Mouse (Mus musculus) kidney, adult 2 months (tissue): ENCODE data around the gene Cacng2. TPM values are rescaled to one million over a fixed set of nuclear protein-coding genes. Genes with fewer than 3 reads are reported as not detected.

Experiments used
- DNase-seq: peaks from one replicate; pipeline ENCODE4 v3.0.0; 2021
- H3K27ac ChIP-seq: fragments of 200-500 bp; 2 replicates; pipeline ENCODE4 v1.5.1; 2012; ENCODE audit warnings: low read depth, low read length, control low read depth, inconsistent platforms; ENCODE audit not compliant: insufficient read depth
- H3K27me3 ChIP-seq: fragments of 200-500 bp; replicated peaks from 2 replicates; pipeline ENCODE4 v1.6.1; 2012; ENCODE audit warnings: mild to moderate bottlenecking, moderate library complexity, low read length, inconsistent platforms; ENCODE audit not compliant: control insufficient read depth, insufficient read depth
- H3K36me3 ChIP-seq: fragments of 200-500 bp; 2 replicates; pipeline ENCODE4 v1.6.1; 2012; ENCODE audit warnings: mild to moderate bottlenecking, moderate library complexity, low read length, inconsistent platforms; ENCODE audit not compliant: control insufficient read depth, insufficient read depth
- H3K4me1 ChIP-seq: fragments of 200-500 bp; 2 replicates; pipeline ENCODE4 v1.6.1; 2011; ENCODE audit warnings: low read length; ENCODE audit not compliant: control insufficient read depth, insufficient read depth
- H3K4me3 ChIP-seq: fragments of 200-500 bp; 2 replicates; pipeline ENCODE4 v1.5.1; 2011; ENCODE audit warnings: mild to moderate bottlenecking, low read depth, low read length, control low read depth; ENCODE audit not compliant: insufficient read depth
- CTCF ChIP-seq: fragments of 200-500 bp; conservative IDR thresholded peaks from 2 replicates; pipeline ENCODE4 v1.5.1; 2011; ENCODE audit warnings: low read depth, mild to moderate bottlenecking, control low read depth, low read length, moderate library complexity, mixed read lengths; ENCODE audit not compliant: insufficient read depth, insufficient read length
- POLR2A ChIP-seq: fragments of 200-500 bp; IDR thresholded peaks from one replicate; pipeline ENCODE4 v1.6.1; 2011; ENCODE audit warnings: low read depth, low read length, control low read depth
- WGBS: fragments of 180-500 bp; shearing (Covaris S2); methylation state at CpG from one replicate; pipeline ENCODE4 v1.1.7; 2018; 5-methylcytosine and 5-hydroxymethylcytosine counted together
- polyA plus RNA-seq: library from polyadenylated mRNA; depleted of rRNA; stranded (reverse); fragments of >200 nt; gene quantifications from 2 replicates; pipeline ENCODE4 v1.2.3, GENCODE M21; 2012

The Cacng2 gene
- polyA plus RNA-seq, 1 experiment, result 0.02 TPM

GRCm38 (mm10) chr15:78155421-78155820 lies 35.6 kb upstream of the Cacng2 start:
- H3K4me1 ChIP-seq, result no peaks in the 10 kb centered on the region
- no peak for TF ChIP-seq POLR2A
- TF ChIP-seq CTCF, result no peak
- no peak overlapping the region for H3K27ac ChIP-seq
- no peak for DNase-seq
- no peaks in the 10 kb centered on the region for H3K27me3 ChIP-seq
- WGBS, result 85% methylated on average over 6 of the region's 6 CpGs
- no peak overlapping the region for H3K4me3 ChIP-seq
- H3K36me3 ChIP-seq, result no peaks in the 10 kb centered on the region

- no peak for TF ChIP-seq POLR2A
- TF ChIP-seq CTCF, result no peak
- 50% methylated on average over 11 of the region's 11 CpGs for WGBS
- H3K4me3 ChIP-seq, result no peak overlapping the region
- peak; percentile 82 for DNase-seq
- H3K36me3 ChIP-seq, result no peaks in the 10 kb centered on the region
- H3K4me1 ChIP-seq, result no peaks in the 10 kb centered on the region
- no peak overlapping the region for H3K27ac ChIP-seq
- H3K27me3 ChIP-seq, result no peaks in the 10 kb centered on the region
Observed at GRCm38 (mm10) chr15:78153045-78153775, 33.4 kb upstream of the Cacng2 start.

- no peak for DNase-seq
- H3K27me3 ChIP-seq, result no peaks in the 10 kb centered on the region
- TF ChIP-seq CTCF (no peak), POLR2A (no peak)
- H3K4me1 ChIP-seq, result no peaks in the 10 kb centered on the region
- 65% methylated on average over 7 of the region's 7 CpGs for WGBS
- H3K4me3 ChIP-seq, result no peak overlapping the region
- H3K27ac ChIP-seq, result no peak overlapping the region
- no peaks in the 10 kb centered on the region for H3K36me3 ChIP-seq
Observed at GRCm38 (mm10) chr15:78148565-78148964, 28.7 kb upstream of the Cacng2 start.

- H3K27me3 ChIP-seq, result no peaks in the 10 kb centered on the region
- no peak overlapping the region for H3K4me3 ChIP-seq
- no peak for TF ChIP-seq POLR2A
- TF ChIP-seq CTCF, result no peak
- no peak overlapping the region for H3K27ac ChIP-seq
- no peaks in the 10 kb centered on the region for H3K36me3 ChIP-seq
- 50% methylated on average over 8 of the region's 8 CpGs for WGBS
- no peaks in the 10 kb centered on the region for H3K4me1 ChIP-seq
- no peak for DNase-seq
Observed at GRCm38 (mm10) chr15:78140226-78140625, 20.4 kb upstream of the Cacng2 start.

GRCm38 (mm10) chr15:78134606-78135005 lies 14.8 kb upstream of the Cacng2 start:
- Histone ChIP-seq H3K4me1 (no peaks in the 10 kb centered on the region), H3K36me3 (no peaks in the 10 kb centered on the region), H3K4me3 (no peak overlapping the region), H3K27me3 (no peaks in the 10 kb centered on the region), H3K27ac (no peak overlapping the region)
- no peak for DNase-seq
- 30% methylated on average over 6 of the region's 6 CpGs for WGBS
- TF ChIP-seq POLR2A (no peak), CTCF (no peak)

GRCm38 (mm10) chr15:78133389-78133788 lies 13.6 kb upstream of the Cacng2 start:
- no peak for TF ChIP-seq CTCF
- no peaks in the 10 kb centered on the region for H3K27me3 ChIP-seq
- no peaks in the 10 kb centered on the region for H3K4me1 ChIP-seq
- no peaks in the 10 kb centered on the region for H3K36me3 ChIP-seq
- DNase-seq, result no peak
- 44% methylated on average over 2 of the region's 2 CpGs for WGBS
- H3K27ac ChIP-seq, result no peak overlapping the region
- H3K4me3 ChIP-seq, result no peak overlapping the region

DNA sequence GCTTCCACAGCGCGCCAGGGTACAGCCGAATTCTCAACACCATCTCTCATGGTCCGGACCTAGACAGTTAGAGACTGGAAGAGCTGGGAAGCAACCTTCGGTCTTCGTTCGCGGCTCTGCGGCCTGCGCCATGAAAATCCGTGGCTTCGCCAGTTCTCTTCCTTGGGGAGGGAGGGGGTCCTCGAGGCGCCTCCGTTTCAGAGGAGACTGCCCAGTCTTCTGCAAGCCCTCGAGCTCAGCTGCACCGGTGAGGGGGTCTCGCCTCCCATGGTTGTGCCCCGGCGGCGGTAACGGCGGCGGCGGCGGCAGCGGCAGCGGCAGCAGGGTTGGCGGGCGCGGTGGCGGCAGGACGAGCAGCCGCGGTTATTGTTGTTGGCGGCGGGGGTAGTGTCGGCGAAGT lies 580 bp downstream of the Cacng2 start:
- Histone ChIP-seq H3K4me1 (no peaks in the 10 kb centered on the region), H3K4me3 (no peak overlapping the region), H3K27me3 (no peaks in the 10 kb centered on the region), H3K27ac (no peak overlapping the region), H3K36me3 (no peaks in the 10 kb centered on the region)
- DNase-seq, result no peak
- TF ChIP-seq POLR2A (no peak), CTCF (no peak)
- 7% methylated on average over 39 of the region's 39 CpGs for WGBS
